Mouse (Mus musculus) hindbrain, embryonic 14.5 days (tissue): Measurements from ENCODE around the gene Kcnh5. TPM values are rescaled to one million over a fixed set of nuclear protein-coding genes. Genes with fewer than 3 reads are reported as not detected.
A peak's percentile ranks its signal among the peaks of the same experiment; 100 is the strongest.

Source experiments
- ATAC-seq: fragments of 200-750 bp; cut with Nextera tagmentation; 2 replicates; pipeline ENCODE4 v1.8.0; 2017; ENCODE audit warnings: moderate number of reproducible peaks, mild to moderate bottlenecking, moderate TSS enrichment, moderate library complexity; ENCODE audit not compliant: low FRiP score
- DNase-seq: peaks from one replicate; pipeline ENCODE4 v3.0.0-alpha.2; 2015; ENCODE audit warnings: low spot score
- H3K27ac ChIP-seq: fragments of 300-500 bp; sonication (generic); 2 replicates; pipeline ENCODE4 v1.5.1; 2014; ENCODE audit warnings: mild to moderate bottlenecking, moderate library complexity
- H3K27me3 ChIP-seq: fragments of 300-500 bp; sonication (generic); 2 replicates; pipeline ENCODE4 v1.6.1; 2014; ENCODE audit warnings: mild to moderate bottlenecking, low read length, mixed read lengths; ENCODE audit not compliant: control insufficient read depth, insufficient read depth
- H3K36me3 ChIP-seq: fragments of 300-500 bp; sonication (generic); replicated peaks from 2 replicates; pipeline ENCODE4 v1.6.1; 2014; ENCODE audit not compliant: control insufficient read depth, insufficient read depth
- H3K4me1 ChIP-seq: fragments of 300-500 bp; sonication (generic); replicated peaks from 2 replicates; pipeline ENCODE4 v1.6.1; 2014; ENCODE audit warnings: antibody characterized with exemption, low read length, mixed read lengths; ENCODE audit not compliant: control insufficient read depth, insufficient read depth
- H3K4me2 ChIP-seq: fragments of 300-500 bp; sonication (generic); replicated peaks from 2 replicates; pipeline ENCODE4 v1.6.1; 2014; ENCODE audit warnings: mild to moderate bottlenecking, moderate library complexity
- H3K4me3 ChIP-seq: fragments of 300-500 bp; sonication (generic); replicated peaks from 2 replicates; pipeline ENCODE4 v1.5.1; 2014; ENCODE audit warnings: mild to moderate bottlenecking, low read length
- H3K9ac ChIP-seq: fragments of 300-500 bp; sonication (generic); 2 replicates; pipeline ENCODE4 v1.6.1; 2014
- H3K9me3 ChIP-seq: fragments of 300-500 bp; sonication (generic); 2 replicates; pipeline ENCODE4 v1.6.1; 2016; ENCODE audit warnings: low read length; ENCODE audit not compliant: control insufficient read depth
- WGBS: fragments of 180-500 bp; shearing (Covaris S2); extraction: QIAGEN DNeasy Blood & Tissue Kit; methylation state at CpG from one replicate; pipeline ENCODE4 v1.1.7; 2014; 5-methylcytosine and 5-hydroxymethylcytosine counted together
- polyA plus RNA-seq: library from polyadenylated mRNA; unstranded; fragments of >200 nt; fragmentation: Nextera tagmentation; extraction: Ambion mirVana; gene quantifications from 2 replicates; pipeline ENCODE4 v1.2.1, GENCODE M21; 2014

The Kcnh5 gene
- polyA plus RNA-seq: 3.6 and 4.4 TPM in 2 replicates

DNA sequence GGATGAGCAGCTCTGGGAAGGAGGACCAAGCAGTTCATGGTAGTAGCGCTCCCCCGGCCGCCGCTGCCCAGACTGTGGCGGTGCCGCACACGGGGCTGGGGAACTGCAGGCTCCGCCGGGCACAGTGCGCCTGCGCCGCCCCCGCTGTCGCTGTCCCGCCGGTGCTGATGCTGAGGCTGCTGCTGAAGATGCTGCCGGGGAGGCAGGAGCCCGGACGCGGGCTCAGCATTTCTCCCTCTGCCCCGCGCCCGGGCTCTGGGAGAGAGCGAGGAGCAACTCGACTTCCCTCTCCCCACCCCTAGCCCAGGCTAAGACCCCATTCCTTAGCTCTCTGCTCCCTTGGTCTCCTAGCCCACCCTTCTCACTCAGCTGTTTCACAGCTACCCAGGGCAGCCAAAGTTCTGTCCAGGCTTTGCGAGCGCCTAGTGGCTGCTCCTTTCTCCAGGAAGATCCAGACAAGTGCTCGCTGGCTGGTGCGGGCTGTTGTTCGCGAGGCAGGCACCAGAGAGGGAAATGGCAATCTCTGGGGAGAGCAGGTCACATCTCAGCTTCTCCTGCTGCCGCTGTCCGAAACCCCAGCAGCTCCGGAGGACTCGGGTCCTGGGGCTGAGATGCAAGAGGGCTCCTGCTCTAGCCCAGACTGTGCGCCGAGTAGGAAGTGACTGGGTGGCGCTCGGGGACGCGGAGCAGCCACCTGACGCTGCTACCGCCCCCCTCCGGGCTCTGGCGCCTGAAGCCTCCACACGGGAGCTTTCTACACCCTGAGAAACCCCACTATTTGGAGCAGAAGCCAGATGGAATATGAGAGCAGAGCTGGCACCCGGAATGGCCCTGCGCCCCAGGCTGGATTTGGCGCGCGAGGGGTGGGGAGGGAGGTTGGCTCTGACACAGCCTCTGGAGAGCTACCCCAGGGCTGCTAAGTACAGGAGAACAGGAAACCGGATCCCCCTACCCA lies at the start of gene Kcnh5:
Kcnh5 (minus strand) TSS at position 642 of the 955 bp plus-strand sequence.
- DNase-seq (peak; percentile 78), ATAC-seq (peak; percentile 94)
- no peaks in the 10 kb centered on the region for H3K36me3 ChIP-seq
- peak within 1 kb of the TSS; percentile 97 for H3K4me2 ChIP-seq
- peak within 1 kb of the TSS; percentile 73 for H3K9ac ChIP-seq
- WGBS: under 1% methylated on average over 52 of the region's 52 CpGs
- 0 out of 2 replicates have a peak, but pooled peaks cover 11% of the 10 kb centered on the region for H3K27me3 ChIP-seq
- H3K4me3 ChIP-seq: peak within 1 kb of the TSS; percentile 75
- peaks cover 9% of the 10 kb centered on the region for H3K4me1 ChIP-seq
- peak within 1 kb of the TSS; percentile 78 for H3K27ac ChIP-seq
- no peaks in the 10 kb centered on the region for H3K9me3 ChIP-seq

DNA sequence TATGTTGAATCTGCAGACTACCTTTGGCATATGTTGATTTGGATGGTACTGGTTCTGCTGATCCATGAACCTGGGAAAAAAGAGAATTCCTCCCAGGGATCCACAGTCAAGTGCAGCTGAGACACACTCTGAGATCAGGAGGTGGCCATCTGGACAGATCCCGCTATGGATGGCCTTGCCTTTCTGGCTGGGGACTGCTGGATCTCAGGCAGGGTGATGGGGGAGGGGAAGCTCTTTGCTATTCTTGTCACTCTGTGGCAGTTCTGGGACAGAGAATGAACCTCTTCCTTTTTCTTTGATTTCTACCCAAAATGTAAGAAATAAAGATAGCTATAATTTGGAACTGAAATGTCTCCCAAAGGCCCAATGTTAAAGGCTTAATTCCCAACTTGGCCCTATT lies 46.8 kb upstream of the Kcnh5 start:
- Histone ChIP-seq H3K27me3 (no peaks in the 10 kb centered on the region), H3K27ac (no peak overlapping the region), H3K9ac (no peak overlapping the region), H3K4me2 (no peak overlapping the region), H3K4me3 (no peak overlapping the region), H3K4me1 (no peaks in the 10 kb centered on the region), H3K36me3 (no peaks in the 10 kb centered on the region), H3K9me3 (0 out of 2 replicates have a peak, but pooled peaks cover 4% of the 10 kb centered on the region)
- ATAC-seq (no peak), DNase-seq (no peak)
- WGBS: 75% methylated on average over 1 of the region's 1 CpGs

DNA sequence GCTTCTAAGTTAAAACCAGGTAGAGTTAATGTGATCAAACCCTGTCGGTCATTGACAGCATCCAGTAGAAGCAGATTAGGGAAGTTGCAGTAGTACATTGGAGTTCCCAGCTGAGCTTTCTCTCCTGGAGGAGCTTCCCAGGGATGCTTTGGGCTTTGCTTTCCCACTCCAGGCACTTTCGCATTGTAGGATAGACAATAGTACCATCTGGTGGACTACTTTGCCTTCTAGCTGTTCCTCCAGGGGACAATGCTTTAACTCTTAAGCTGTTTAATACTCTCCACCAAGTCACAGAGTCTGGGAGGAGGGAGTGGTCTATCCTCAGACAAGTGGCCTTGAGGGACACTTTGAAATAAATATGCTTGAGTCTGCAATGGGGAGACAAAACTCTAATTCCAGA lies 12.3 kb upstream of the Kcnh5 start:
- no peaks in the 10 kb centered on the region for H3K36me3 ChIP-seq
- H3K9ac ChIP-seq: no peak overlapping the region
- no peak overlapping the region for H3K4me3 ChIP-seq
- 65% methylated on average over 2 of the region's 2 CpGs for WGBS
- H3K9me3 ChIP-seq: no peaks in the 10 kb centered on the region
- no peaks in the 10 kb centered on the region for H3K4me1 ChIP-seq
- no peak overlapping the region for H3K27ac ChIP-seq
- no peak for DNase-seq
- no peaks in the 10 kb centered on the region for H3K27me3 ChIP-seq
- H3K4me2 ChIP-seq: no peak overlapping the region
- ATAC-seq: no peak

DNA sequence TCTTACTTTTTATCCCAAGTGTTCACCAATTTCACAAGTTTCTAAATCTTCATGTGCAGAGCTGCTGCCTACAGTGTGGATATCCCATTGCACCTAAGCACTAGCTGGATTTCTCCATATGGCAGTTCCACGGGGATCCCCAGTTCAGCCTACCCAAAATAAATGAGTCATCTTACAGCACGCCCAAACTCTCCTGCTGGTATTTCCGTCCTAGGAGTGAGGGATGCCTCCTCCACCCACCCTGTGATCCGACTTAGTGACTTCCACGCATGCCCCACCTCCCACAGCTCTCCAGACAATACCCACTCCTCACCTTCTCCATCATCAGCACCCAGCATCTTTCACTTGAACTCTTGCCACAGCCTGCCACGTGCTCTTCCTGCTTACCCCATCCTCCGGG lies 5.5 kb upstream of the Kcnh5 start:
- Histone ChIP-seq H3K27ac (no peak overlapping the region), H3K36me3 (no peaks in the 10 kb centered on the region), H3K4me2 (no peak overlapping the region), H3K4me3 (no peak overlapping the region), H3K9ac (no peak overlapping the region), H3K9me3 (no peaks in the 10 kb centered on the region), H3K4me1 (peaks cover 9% of the 10 kb centered on the region), H3K27me3 (0 out of 2 replicates have a peak, but pooled peaks cover 4% of the 10 kb centered on the region)
- no peak for ATAC-seq
- DNase-seq: no peak
- WGBS: 79% methylated on average over 7 of the region's 7 CpGs

DNA sequence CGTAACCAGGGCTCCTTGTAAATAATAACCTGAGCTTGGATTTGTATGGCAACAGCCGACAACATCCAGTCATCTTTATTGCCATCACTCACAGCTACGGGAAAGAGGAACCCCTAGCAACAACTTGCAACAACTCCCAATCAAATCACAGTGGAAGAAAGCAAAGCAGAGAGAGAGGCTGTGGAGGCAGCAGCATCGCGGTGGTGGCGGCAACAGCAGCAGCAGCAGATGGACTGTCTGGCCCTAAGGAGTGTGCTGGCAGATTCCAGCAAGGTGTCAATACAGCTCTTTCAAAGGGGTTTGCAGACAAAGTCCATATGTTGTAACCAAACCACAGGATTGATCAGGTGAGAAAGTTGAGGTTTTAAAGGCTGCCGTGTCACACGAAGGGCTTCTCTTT lies 2.4 kb upstream of the Kcnh5 start:
- Histone ChIP-seq H3K27ac (no peak overlapping the region), H3K36me3 (no peaks in the 10 kb centered on the region), H3K4me3 (no peak overlapping the region), H3K27me3 (0 out of 2 replicates have a peak, but pooled peaks cover 11% of the 10 kb centered on the region), H3K9me3 (no peaks in the 10 kb centered on the region), H3K4me2 (no peak overlapping the region), H3K4me1 (peaks cover 9% of the 10 kb centered on the region), H3K9ac (no peak overlapping the region)
- DNase-seq (no peak), ATAC-seq (no peak)
- WGBS: 59% methylated on average over 8 of the region's 8 CpGs

DNA sequence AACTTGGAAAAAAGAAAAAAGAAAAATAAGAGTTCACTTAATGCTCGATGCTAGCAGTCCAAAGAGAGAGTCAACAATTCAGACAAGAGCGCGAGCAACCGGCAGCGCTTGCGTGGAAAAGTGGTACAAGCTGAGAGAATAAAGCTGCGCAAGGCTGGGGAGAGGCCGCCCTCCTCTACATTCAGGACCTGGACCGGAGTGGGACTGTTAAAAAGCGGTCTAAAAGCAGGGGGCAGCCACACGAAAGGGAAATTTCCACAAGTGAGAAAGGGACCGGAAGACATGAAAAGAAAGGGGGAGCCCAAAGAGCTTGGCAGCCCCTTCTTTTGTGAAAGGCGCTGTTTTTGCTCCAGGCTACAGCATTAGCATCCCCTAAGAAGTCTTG lies 506 bp upstream of the Kcnh5 start:
- H3K27me3 ChIP-seq: 0 out of 2 replicates have a peak, but pooled peaks cover 11% of the 10 kb centered on the region
- WGBS: under 1% methylated on average over 13 of the region's 13 CpGs

DNA sequence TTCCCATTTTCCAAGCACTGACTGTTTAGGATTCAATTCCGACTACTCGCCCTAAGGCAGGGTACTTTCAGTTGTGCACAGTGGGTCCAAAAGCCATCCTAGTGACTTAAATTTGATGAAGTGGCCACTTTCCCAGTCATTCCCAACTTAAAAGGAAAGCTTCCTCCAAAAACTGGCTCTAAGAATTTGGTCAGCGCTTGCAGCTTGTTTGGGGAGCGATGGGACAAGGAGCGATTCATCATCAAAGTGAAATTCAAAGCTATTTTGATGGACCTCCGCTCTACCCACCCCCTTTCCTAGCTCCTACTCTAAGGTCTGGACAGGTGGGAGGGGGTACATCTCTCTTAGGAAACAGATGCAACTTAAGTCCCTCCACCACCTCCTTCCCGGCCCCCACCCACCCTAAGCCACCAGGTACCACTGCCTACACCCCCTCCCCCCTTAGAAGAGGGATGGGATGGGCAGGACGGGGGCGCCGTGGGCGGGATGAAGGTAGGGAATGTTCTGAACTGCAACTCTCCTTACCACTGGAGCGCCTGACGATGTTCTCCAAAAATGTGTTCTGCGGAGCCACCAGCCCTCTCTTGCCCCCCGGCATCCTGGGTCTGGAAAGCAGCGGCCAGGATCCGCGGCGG lies 1.1 kb downstream of the Kcnh5 start:
- H3K36me3 ChIP-seq: no peaks in the 10 kb centered on the region
- 0 out of 2 replicates have a peak, but pooled peaks cover 11% of the 10 kb centered on the region for H3K27me3 ChIP-seq
- peak overlapping the region; percentile 75 for H3K4me3 ChIP-seq
- peaks cover 9% of the 10 kb centered on the region for H3K4me1 ChIP-seq
- no peaks in the 10 kb centered on the region for H3K9me3 ChIP-seq
- ATAC-seq: peak; percentile 56
- peak overlapping the region; percentile 73 for H3K9ac ChIP-seq
- 2% methylated on average over 19 of the region's 19 CpGs for WGBS
- no peak for DNase-seq
- H3K4me2 ChIP-seq: peak overlapping the region; percentile 97
- H3K27ac ChIP-seq: peak overlapping the region; percentile 78

More for the DNA sequence above, 506 bp upstream of the Kcnh5 start:
- no peaks in the 10 kb centered on the region for H3K9me3 ChIP-seq
- peak; percentile 39 for DNase-seq
- peak overlapping the region; percentile 78; the same call in 1 of the 2 replicates for H3K27ac ChIP-seq
- ATAC-seq: no peak
- peaks cover 9% of the 10 kb centered on the region for H3K4me1 ChIP-seq
- no peaks in the 10 kb centered on the region for H3K36me3 ChIP-seq
- H3K9ac ChIP-seq: peak overlapping the region; percentile 73
- peak overlapping the region; percentile 75 for H3K4me3 ChIP-seq
- H3K4me2 ChIP-seq: peak overlapping the region; percentile 97

DNA sequence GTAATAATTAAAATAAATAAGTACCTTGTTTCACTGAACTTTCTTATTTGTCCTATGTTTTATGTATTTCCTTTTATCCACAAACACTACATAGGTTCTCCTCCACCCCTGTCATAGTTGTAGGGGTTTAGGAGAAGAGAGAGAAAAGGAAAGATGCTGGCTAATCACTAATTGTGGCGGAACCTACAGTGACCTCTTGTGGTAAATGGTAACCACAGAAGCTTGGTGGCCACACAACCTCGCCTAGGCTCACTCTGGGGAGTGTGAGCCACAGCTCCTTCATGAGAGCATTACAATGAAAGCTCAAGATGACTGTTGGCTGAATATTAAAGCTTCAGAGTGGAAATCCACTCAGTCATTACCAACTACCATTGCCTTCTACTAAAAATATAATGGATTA lies 6.2 kb downstream of the Kcnh5 start:
- Histone ChIP-seq H3K9ac (no peak overlapping the region), H3K36me3 (no peaks in the 10 kb centered on the region), H3K27me3 (0 out of 2 replicates have a peak, but pooled peaks cover 6% of the 10 kb centered on the region), H3K4me3 (no peak overlapping the region), H3K4me2 (no peak overlapping the region), H3K4me1 (no peaks in the 10 kb centered on the region), H3K9me3 (no peaks in the 10 kb centered on the region), H3K27ac (no peak overlapping the region)
- ATAC-seq (no peak), DNase-seq (peak; percentile 57)
- WGBS: 26% methylated on average over 2 of the region's 2 CpGs

DNA sequence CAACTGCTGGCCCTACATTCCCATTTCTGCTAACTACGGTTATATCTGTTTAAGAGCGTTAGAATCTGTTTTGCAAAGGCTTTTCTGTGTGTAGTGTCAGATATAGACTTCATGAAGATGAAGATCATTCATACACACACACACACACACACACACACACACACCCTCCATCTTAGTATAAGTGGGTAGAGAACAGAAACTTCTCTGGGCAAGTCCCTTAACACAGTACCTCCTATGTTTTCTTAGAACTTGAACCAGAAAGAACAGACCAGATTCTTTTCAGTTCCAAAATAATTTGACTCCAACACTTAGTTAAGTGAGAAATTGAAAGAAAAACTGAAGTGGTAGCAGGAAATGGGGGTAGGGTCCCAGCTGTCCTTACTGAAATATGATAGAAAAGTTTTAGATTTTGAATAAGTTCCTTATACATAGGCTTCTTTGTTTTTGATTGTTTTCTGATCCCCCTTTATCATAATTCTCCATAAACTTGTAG lies 24.0 kb downstream of the Kcnh5 start:
- no peaks in the 10 kb centered on the region for H3K36me3 ChIP-seq
- no peak overlapping the region for H3K9ac ChIP-seq
- no peak overlapping the region for H3K4me2 ChIP-seq
- H3K4me3 ChIP-seq: no peak overlapping the region
- 98% methylated on average over 2 of the region's 2 CpGs for WGBS
- no peaks in the 10 kb centered on the region for H3K27me3 ChIP-seq
- H3K4me1 ChIP-seq: no peaks in the 10 kb centered on the region
- DNase-seq: no peak
- H3K27ac ChIP-seq: no peak overlapping the region
- no peaks in the 10 kb centered on the region for H3K9me3 ChIP-seq
- ATAC-seq: no peak
